Mouse (Mus musculus): ENCODE data around the gene Asb7. TPM values are rescaled to one million over a fixed set of nuclear protein-coding genes. Genes with fewer than 3 reads are reported as not detected.

The Asb7 gene
- polyA plus RNA-seq, 1 experiment from 2014 or later = 16.7 TPM

- Histone ChIP-seq H3K9me3 (no peaks in the 10 kb centered on the region), H3K4me1 (replicated peaks) (0 out of 2 replicates have a peak, but pooled peaks cover 6% of the 10 kb centered on the region), H3K27me3 (no peaks in the 10 kb centered on the region), H3K4me3 (no peak overlapping the region), H3K36me3 (peaks cover 34% of the 10 kb centered on the region), H3K27ac (no peak overlapping the region), H3K4me2 (no peak overlapping the region), H3K9ac (no peak overlapping the region)
- ATAC-seq (ENCODE audit: low FRiP score) = no peak
- WGBS = 73% methylated on average over 5 of the region's 5 CpGs
These were observed 38.5 kb downstream of the Asb7 start for GRCm38 (mm10) chr7:66650883-66651282.

GRCm38 (mm10) chr7:66649181-66649580 is 40.2 kb downstream of the Asb7 start:
- Histone ChIP-seq H3K4me2 (no peak overlapping the region), H3K4me1 (replicated peaks) (0 out of 2 replicates have a peak, but pooled peaks cover 6% of the 10 kb centered on the region), H3K9me3 (no peaks in the 10 kb centered on the region), H3K27ac (no peak overlapping the region), H3K27me3 (no peaks in the 10 kb centered on the region), H3K4me3 (no peak overlapping the region), H3K9ac (no peak overlapping the region), H3K36me3 (peaks cover 21% of the 10 kb centered on the region)
- WGBS = 91% methylated on average over 2 of the region's 2 CpGs
- ATAC-seq (ENCODE audit: low FRiP score) = no peak

- H3K4me2 ChIP-seq = no peak overlapping the region
- H3K9ac ChIP-seq = no peak overlapping the region
- no peaks in the 10 kb centered on the region for H3K9me3 ChIP-seq
- peaks cover 25% of the 10 kb centered on the region for H3K36me3 ChIP-seq
- H3K27ac ChIP-seq = no peak overlapping the region
- no peaks in the 10 kb centered on the region for H3K27me3 ChIP-seq
- WGBS = 96% methylated on average over 2 of the region's 2 CpGs
- no peak for ATAC-seq (ENCODE audit: low FRiP score)
- no peaks in the 10 kb centered on the region for H3K4me1 ChIP-seq (replicated peaks)
- no peak overlapping the region for H3K4me3 ChIP-seq
These were observed 43.7 kb downstream of the Asb7 start for GRCm38 (mm10) chr7:66645736-66646135.

GRCm38 (mm10) chr7:66633351-66633750 is 56.0 kb downstream of the Asb7 start:
- no peaks in the 10 kb centered on the region for H3K4me1 ChIP-seq (replicated peaks)
- H3K9ac ChIP-seq = no peak overlapping the region
- no peaks in the 10 kb centered on the region for H3K9me3 ChIP-seq
- H3K27ac ChIP-seq = no peak overlapping the region
- 72% methylated on average over 6 of the region's 6 CpGs for WGBS
- H3K27me3 ChIP-seq = no peaks in the 10 kb centered on the region
- ATAC-seq (ENCODE audit: low FRiP score) = no peak
- no peak overlapping the region for H3K4me2 ChIP-seq
- no peak overlapping the region for H3K4me3 ChIP-seq
- no peaks in the 10 kb centered on the region for H3K36me3 ChIP-seq

- no peaks in the 10 kb centered on the region for H3K36me3 ChIP-seq
- WGBS = 70% methylated on average over 15 of the region's 15 CpGs
- H3K4me1 ChIP-seq (replicated peaks) = no peaks in the 10 kb centered on the region
- no peak for ATAC-seq (ENCODE audit: low FRiP score)
- no peak overlapping the region for H3K9ac ChIP-seq
- H3K27me3 ChIP-seq = no peaks in the 10 kb centered on the region
- no peak overlapping the region for H3K27ac ChIP-seq
- H3K9me3 ChIP-seq = no peaks in the 10 kb centered on the region
- H3K4me2 ChIP-seq = no peak overlapping the region
- no peak overlapping the region for H3K4me3 ChIP-seq
These were observed 59.1 kb downstream of the Asb7 start for GRCm38 (mm10) chr7:66630154-66630800.

- H3K36me3 ChIP-seq = no peaks in the 10 kb centered on the region
- no peak overlapping the region for H3K4me2 ChIP-seq
- ATAC-seq (ENCODE audit: low FRiP score) = no peak
- no peaks in the 10 kb centered on the region for H3K4me1 ChIP-seq (replicated peaks)
- no peak overlapping the region for H3K9ac ChIP-seq
- no peak overlapping the region for H3K4me3 ChIP-seq
- H3K27me3 ChIP-seq = no peaks in the 10 kb centered on the region
- WGBS = 60% methylated on average over 4 of the region's 4 CpGs
- no peak overlapping the region for H3K27ac ChIP-seq
- no peaks in the 10 kb centered on the region for H3K9me3 ChIP-seq
These were observed 60.0 kb downstream of the Asb7 start for GRCm38 (mm10) chr7:66629419-66629818.

GRCm38 (mm10) chr7:66623436-66623835 is 66.0 kb downstream of the Asb7 start:
- H3K9me3 ChIP-seq = no peaks in the 10 kb centered on the region
- H3K27me3 ChIP-seq = no peaks in the 10 kb centered on the region
- H3K9ac ChIP-seq = no peak overlapping the region
- no peak overlapping the region for H3K27ac ChIP-seq
- no peaks in the 10 kb centered on the region for H3K4me1 ChIP-seq (replicated peaks)
- WGBS = 75% methylated on average over 3 of the region's 3 CpGs
- no peaks in the 10 kb centered on the region for H3K36me3 ChIP-seq
- H3K4me3 ChIP-seq = no peak overlapping the region
- no peak for ATAC-seq (ENCODE audit: low FRiP score)
- H3K4me2 ChIP-seq = no peak overlapping the region

- no peaks in the 10 kb centered on the region for H3K36me3 ChIP-seq
- no peak overlapping the region for H3K9ac ChIP-seq
- no peak for ATAC-seq (ENCODE audit: low FRiP score)
- H3K27me3 ChIP-seq = no peaks in the 10 kb centered on the region; the same call in 1 of the 2 replicates
- no peak overlapping the region for H3K4me2 ChIP-seq
- H3K27ac ChIP-seq = no peak overlapping the region
- H3K9me3 ChIP-seq = no peaks in the 10 kb centered on the region
- no peak overlapping the region for H3K4me3 ChIP-seq
- H3K4me1 ChIP-seq (replicated peaks) = no peaks in the 10 kb centered on the region
These were observed 87.5 kb downstream of the Asb7 start for GRCm38 (mm10) chr7:66601846-66602245.

GRCm38 (mm10) chr7:66600622-66601610 is 88.5 kb downstream of the Asb7 start:
- no peaks in the 10 kb centered on the region for H3K4me1 ChIP-seq (replicated peaks)
- H3K4me2 ChIP-seq = no peak overlapping the region
- no peak overlapping the region for H3K9ac ChIP-seq
- H3K27me3 ChIP-seq = no peaks in the 10 kb centered on the region
- H3K27ac ChIP-seq = no peak overlapping the region
- no peak overlapping the region for H3K4me3 ChIP-seq
- H3K36me3 ChIP-seq = no peaks in the 10 kb centered on the region
- WGBS = 83% methylated on average over 12 of the region's 12 CpGs
- no peaks in the 10 kb centered on the region for H3K9me3 ChIP-seq
- no peak for ATAC-seq (ENCODE audit: low FRiP score)

- no peaks in the 10 kb centered on the region for H3K27me3 ChIP-seq
- H3K4me3 ChIP-seq = no peak overlapping the region
- no peaks in the 10 kb centered on the region for H3K36me3 ChIP-seq
- H3K27ac ChIP-seq = no peak overlapping the region
- H3K9me3 ChIP-seq = no peaks in the 10 kb centered on the region
- H3K9ac ChIP-seq = no peak overlapping the region
- no peak overlapping the region for H3K4me2 ChIP-seq
- H3K4me1 ChIP-seq (replicated peaks) = no peaks in the 10 kb centered on the region
- 95% methylated on average over 3 of the region's 3 CpGs for WGBS
- no peak for ATAC-seq (ENCODE audit: low FRiP score)
These were observed 89.3 kb downstream of the Asb7 start for GRCm38 (mm10) chr7:66600126-66600525.

- ATAC-seq (ENCODE audit: low FRiP score) = no peak
- H3K4me1 ChIP-seq (replicated peaks) = no peaks in the 10 kb centered on the region
- WGBS = 95% methylated on average over 3 of the region's 3 CpGs
These were observed 91.5 kb downstream of the Asb7 start for GRCm38 (mm10) chr7:66597900-66598299.

More at GRCm38 (mm10) chr7:66597900-66598299, 91.5 kb downstream of the Asb7 start:
- Histone ChIP-seq H3K27me3 (no peaks in the 10 kb centered on the region), H3K4me3 (no peak overlapping the region), H3K9me3 (no peaks in the 10 kb centered on the region), H3K27ac (no peak overlapping the region), H3K36me3 (no peaks in the 10 kb centered on the region), H3K9ac (no peak overlapping the region), H3K4me2 (no peak overlapping the region)

All from hindbrain, embryonic 13.5 days (tissue).